Mouse (Mus musculus) ovary, postnatal 14 days (tissue): Measurements from ENCODE around the gene Rhox4b.
"Not testable (repeated sequence)": the region's sequence is repeated elsewhere in the genome, so short reads cannot be mapped to it uniquely, and the experiment has no call there.

ENCODE experiments used
- DNase-seq: peaks from one replicate; pipeline ENCODE4 v3.0.0; 2022; ENCODE audit warnings: low spot score

Rhox4b gene

DNA sequence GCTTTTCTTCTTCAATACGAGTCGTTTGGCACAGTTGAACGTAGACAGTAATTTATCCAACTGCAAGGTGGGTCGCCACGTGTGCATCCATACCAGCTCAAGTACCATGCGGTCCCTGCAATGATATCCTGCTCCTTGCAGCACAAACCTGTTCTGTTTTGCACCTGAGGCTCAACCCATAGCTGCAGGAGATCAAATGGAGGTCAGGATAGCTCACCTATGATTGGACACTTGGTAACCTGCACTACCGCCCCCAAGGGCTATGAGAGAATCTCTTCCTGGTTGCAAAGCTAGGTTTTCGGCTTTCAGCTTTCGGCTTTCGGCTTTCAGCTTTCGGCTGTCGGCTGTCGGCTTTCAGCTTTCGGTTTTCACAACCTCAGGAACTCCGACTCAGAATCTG, at the start of gene Rhox4b:
Gene Rhox4b, plus strand, starts transcription at position 301 of the 400 bp plus-strand sequence.
- not testable (repeated sequence) for DNase-seq

DNA sequence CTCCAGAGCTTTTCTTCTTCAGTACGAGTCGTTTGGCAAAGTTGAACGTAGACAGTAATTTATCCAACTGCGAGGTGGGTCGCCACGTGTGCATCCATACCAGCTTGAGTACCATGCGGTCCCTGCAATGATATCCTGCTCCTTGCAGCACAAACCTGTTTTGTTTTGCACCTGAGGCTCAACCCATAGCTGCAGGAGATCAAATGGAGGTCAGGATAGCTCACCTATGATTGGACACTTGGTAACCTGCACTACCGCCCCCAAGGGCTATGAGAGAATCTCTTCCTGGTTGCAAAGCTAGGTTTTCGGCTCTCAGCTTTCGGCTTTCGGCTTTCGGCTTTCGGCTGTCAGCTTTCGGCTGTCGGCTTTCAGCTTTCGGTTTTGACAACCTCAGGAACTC, 41.7 kb upstream of the Rhox4b start, which contains the start of gene Rhox4a2:
Gene Rhox4a2, plus strand, starts transcription at position 301 of the 400 bp plus-strand sequence.
- DNase-seq, result not testable (repeated sequence)

DNA sequence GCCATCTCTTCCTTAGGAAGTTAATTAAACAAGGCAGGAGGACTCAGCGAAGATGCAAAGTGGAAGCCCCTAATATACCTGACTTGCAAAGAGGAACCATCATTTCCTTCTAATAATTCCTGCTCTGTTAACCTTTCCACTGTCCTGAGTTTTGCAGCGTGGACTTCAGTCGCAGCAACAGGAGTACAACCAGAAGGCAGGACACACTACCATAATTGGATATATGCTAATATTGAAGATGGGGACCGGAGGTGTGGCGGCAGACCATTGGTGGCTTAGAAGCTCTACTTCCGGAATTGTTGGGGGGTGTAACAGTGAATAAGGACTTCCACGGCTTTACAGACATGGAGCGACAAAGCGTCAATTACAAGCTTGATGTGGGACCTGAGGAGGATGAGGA, 20.5 kb upstream of the Rhox4b start, which contains the start of gene Rhox2b:
Gene Rhox2b, plus strand, starts transcription at position 301 of the 400 bp plus-strand sequence.
- DNase-seq, result not testable (repeated sequence)

DNA sequence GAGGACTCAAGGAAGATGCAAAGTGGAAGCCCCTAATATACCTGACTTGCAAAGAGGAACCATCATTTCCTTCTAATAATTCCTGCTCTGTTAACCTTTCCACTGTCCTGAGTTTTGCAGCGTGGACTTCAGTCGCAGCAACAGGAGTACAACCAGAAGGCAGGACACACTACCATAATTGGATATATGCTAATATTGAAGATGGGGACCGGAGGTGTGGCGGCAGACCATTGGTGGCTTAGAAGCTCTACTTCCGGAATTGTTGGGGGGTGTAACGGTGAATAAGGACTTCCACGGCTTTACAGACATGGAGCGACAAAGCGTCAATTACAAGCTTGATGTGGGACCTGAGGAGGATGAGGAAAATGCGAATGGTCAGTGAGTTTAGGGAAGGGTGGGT, 21.1 kb downstream of the Rhox4b start, which contains the start of gene Rhox2c:
Gene Rhox2c, plus strand, starts transcription at position 301 of the 400 bp plus-strand sequence.
- not testable (repeated sequence) for DNase-seq

DNA sequence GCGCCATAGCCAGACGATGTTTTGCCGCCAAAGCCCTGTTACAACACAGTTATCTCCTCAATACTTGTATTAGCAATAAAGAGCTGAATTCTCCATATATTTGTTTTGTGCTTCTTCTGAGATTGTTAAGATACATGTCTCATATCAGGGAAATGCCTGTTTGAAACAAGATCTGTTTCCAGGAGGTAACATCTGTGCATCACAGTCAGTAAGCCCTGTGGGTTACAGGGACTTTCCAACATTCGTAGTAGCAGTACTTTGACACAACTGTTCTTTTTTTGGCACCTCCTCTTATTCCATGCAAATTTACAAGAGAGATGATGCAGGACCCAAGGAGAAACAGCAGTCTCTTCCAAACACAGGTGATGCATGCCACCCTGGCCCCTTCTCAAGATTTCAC, 26.0 kb downstream of the Rhox4b start, which contains the start of gene Rhox3c:
Gene Rhox3c, plus strand, starts transcription at position 301 of the 400 bp plus-strand sequence.
- not testable (repeated sequence) for DNase-seq

DNA sequence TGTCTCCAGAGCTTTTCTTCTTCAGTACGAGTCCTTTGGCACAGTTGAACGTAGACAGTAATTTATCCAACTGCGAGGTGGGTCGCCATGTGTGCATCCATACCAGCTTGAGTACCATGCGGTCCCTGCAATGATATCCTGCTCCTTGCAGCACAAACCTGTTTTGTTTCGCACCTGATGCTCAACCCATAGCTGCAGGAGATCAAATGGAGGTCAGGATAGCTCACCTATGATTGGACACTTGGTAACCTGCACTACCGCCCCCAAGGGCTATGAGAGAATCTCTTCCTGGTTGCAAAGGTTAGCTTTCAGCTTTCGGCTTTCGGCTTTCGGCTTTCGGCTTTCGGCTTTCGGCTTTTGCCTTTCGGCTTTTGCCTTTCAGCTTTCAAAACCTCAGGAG, 47.7 kb downstream of the Rhox4b start, which contains the start of gene Rhox4c:
Gene Rhox4c, plus strand, starts transcription at position 301 of the 400 bp plus-strand sequence.
- DNase-seq, result not testable (repeated sequence)
